Mouse (Mus musculus) liver, adult 2 months (tissue): ENCODE data around the gene Krtap9-3. TPM values are rescaled to one million over a fixed set of nuclear protein-coding genes. Genes with fewer than 3 reads are reported as not detected.

Experiments
- DNase-seq: peaks from one replicate; pipeline ENCODE4 v3.0.0-alpha.2; 2011; ENCODE audit warnings: low read depth, low spot score; ENCODE audit errors: extremely low read depth
- H3K27ac ChIP-seq: fragments of 200-500 bp; replicated peaks from 2 replicates; pipeline ENCODE4 v1.5.1; 2012; ENCODE audit warnings: low read depth, mild to moderate bottlenecking, control low read depth, inconsistent platforms, low read length; ENCODE audit not compliant: insufficient read depth
- H3K27me3 ChIP-seq: fragments of 200-500 bp; 2 replicates; pipeline ENCODE4 v1.6.1; 2012; ENCODE audit warnings: mild to moderate bottlenecking, moderate library complexity, low read length, inconsistent platforms; ENCODE audit not compliant: control insufficient read depth, insufficient read depth
- H3K36me3 ChIP-seq: fragments of 200-500 bp; 2 replicates; pipeline ENCODE4 v1.6.1; 2012; ENCODE audit warnings: low read length, inconsistent platforms; ENCODE audit not compliant: control insufficient read depth, insufficient read depth
- H3K4me1 ChIP-seq: fragments of 200-500 bp; 2 replicates; pipeline ENCODE4 v1.6.1; 2011; ENCODE audit warnings: low read length; ENCODE audit not compliant: control insufficient read depth, insufficient read depth
- H3K4me3 ChIP-seq: fragments of 200-500 bp; 2 replicates; pipeline ENCODE4 v1.5.1; 2011; ENCODE audit warnings: low read depth, mild to moderate bottlenecking, control low read depth, low read length, moderate library complexity; ENCODE audit not compliant: insufficient read depth
- H3K79me2 ChIP-seq: fragments of 200-500 bp; 2 replicates; pipeline ENCODE4 v1.6.1; 2012; ENCODE audit warnings: inconsistent platforms, mild to moderate bottlenecking, low read length, moderate library complexity; ENCODE audit not compliant: control insufficient read depth, insufficient read depth
- H3K9ac ChIP-seq: fragments of 200-500 bp; 2 replicates; pipeline ENCODE4 v1.6.1; 2012; ENCODE audit warnings: low read depth, mild to moderate bottlenecking, control low read depth, inconsistent platforms, low read length
- CTCF ChIP-seq: fragments of 200-500 bp; IDR thresholded peaks from 2 replicates; pipeline ENCODE4 v1.5.1; 2011; ENCODE audit warnings: low read depth, low read length, control low read depth
- POLR2A ChIP-seq: fragments of 200-500 bp; IDR thresholded peaks from 2 replicates; pipeline ENCODE4 v1.6.1; 2011; ENCODE audit warnings: low read length, control low read depth; ENCODE audit not compliant: insufficient read depth; ENCODE audit errors: extremely low read depth
- WGBS: fragments of 180-500 bp; shearing (Covaris S2); methylation state at CpG from one replicate; pipeline ENCODE4 v1.1.7; 2018; 5-methylcytosine and 5-hydroxymethylcytosine counted together
- polyA plus RNA-seq: library from polyadenylated mRNA; depleted of rRNA; stranded (reverse); fragments of >200 nt; gene quantifications from 2 replicates; pipeline ENCODE4 v1.2.3, GENCODE M21; 2012; rRNA removed
- total RNA-seq: library from RNA; depleted of rRNA; stranded (reverse); fragments of >200 nt; gene quantifications from 2 replicates; pipeline ENCODE4 v1.2.3, GENCODE M21; 2014; rRNA removed

Krtap9-3 gene
- total and polyA plus RNA-seq, 2 experiments = not detected

DNA sequence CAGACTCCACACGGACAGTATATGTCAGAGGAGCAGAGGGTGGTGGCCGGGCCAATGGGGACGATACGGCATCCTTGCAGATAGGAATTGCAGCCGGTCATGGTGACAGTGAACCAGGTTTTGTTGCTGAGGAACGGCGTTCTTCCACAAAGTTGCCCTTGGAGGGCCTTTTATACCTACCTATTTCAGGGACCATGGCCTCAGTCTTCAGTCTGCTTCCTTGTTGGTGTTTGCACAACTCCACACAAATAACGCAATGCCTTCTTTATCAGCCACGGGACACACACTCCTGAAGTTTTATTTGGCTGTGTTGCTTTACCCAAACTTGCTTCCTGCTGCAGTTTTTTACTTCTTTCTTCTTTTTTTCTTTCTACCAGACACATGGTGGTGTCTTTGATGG lies 38.5 kb downstream of the Krtap9-3 start, which contains the start of gene Gm11939:
TSS of gene Gm11939 (minus strand) at position 101 of the 400 bp plus-strand sequence.
- peaks cover 2% of the 10 kb centered on the region; the same call in 1 of the 2 replicates for H3K27me3 ChIP-seq
- no peaks in the 10 kb centered on the region for H3K4me1 ChIP-seq
- no peaks in the 10 kb centered on the region for H3K36me3 ChIP-seq
- TF ChIP-seq POLR2A (no peak), CTCF (no peak)
- 83% methylated on average over 9 of the region's 9 CpGs for WGBS
- no peak for DNase-seq
- H3K27ac ChIP-seq = no peak within 1 kb of the TSS
- no peak within 1 kb of the TSS for H3K9ac ChIP-seq
- no peak within 1 kb of the TSS for H3K4me3 ChIP-seq
- no peaks in the 10 kb centered on the region for H3K79me2 ChIP-seq

DNA sequence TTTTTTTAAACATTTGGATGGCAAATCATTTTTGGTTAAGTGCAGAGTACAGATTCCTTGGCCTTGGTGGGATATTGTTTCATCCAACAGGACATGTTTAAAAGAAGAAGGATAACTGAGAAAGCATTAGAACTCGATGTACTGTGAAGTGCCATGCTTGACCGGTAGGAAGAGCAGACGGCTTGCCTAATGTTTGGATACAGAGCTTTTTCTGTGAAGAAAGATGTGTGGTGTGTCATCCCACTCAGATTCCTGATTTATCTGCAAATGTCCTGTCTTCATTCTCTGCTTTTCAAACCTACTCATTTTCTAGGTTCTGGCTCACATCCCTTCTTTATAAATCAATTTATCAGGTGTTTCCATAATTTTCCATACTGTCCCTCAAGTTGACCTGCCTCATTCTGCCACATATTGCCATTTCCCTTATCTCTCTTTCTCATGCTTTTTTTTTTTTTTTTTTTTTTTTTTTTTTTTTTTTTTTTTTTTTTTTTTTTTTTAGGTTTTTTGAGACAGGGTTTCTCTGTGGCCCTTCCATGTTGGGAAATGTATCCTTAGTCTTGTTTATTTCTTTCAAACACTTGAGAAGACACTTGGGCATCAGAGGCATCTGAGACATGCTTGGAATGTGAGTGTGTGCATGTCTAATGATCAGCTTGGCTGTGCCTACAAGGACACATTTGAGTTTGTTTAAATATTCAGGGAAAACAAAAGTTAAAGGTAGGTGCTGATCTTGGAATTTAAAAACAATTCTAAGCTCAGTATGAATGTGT lies 39.7 kb downstream of the Krtap9-3 start:
- WGBS = 77% methylated on average over 3 of the region's 3 CpGs
- no peak for DNase-seq
- H3K4me3 ChIP-seq = no peak overlapping the region
- H3K36me3 ChIP-seq = no peaks in the 10 kb centered on the region
- no peak overlapping the region for H3K27ac ChIP-seq
- H3K79me2 ChIP-seq = no peaks in the 10 kb centered on the region
- no peak for TF ChIP-seq CTCF
- no peak for TF ChIP-seq POLR2A
- peaks cover 2% of the 10 kb centered on the region; the same call in 1 of the 2 replicates for H3K27me3 ChIP-seq
- H3K4me1 ChIP-seq = no peaks in the 10 kb centered on the region
- H3K9ac ChIP-seq = no peak overlapping the region

DNA sequence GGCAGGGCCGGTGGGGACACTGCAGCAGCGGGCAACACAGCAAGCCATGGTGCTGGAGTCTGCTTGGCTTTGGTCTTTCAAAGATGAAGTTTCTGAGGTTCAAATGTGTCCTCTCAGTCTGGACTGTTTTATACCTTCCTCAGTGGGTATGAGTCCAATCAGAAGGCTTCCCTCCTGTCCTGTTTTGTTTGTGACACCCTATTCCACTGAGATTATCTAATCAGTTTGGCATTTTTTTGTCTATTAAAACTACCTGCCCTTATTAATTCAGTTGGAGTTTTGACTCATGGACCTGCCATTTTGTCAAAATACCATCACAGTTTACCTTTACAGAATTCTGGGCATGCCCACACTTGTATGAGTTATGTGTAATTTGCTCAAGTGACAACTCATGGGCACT lies 41.2 kb downstream of the Krtap9-3 start, which contains the start of gene Krtap3-2:
TSS of gene Krtap3-2 (minus strand) at position 101 of the 400 bp plus-strand sequence.
- no peak for DNase-seq
- WGBS = 84% methylated on average over 2 of the region's 2 CpGs
- Histone ChIP-seq H3K27ac (no peak within 1 kb of the TSS), H3K79me2 (no peaks in the 10 kb centered on the region), H3K4me3 (no peak within 1 kb of the TSS), H3K27me3 (peaks cover 2% of the 10 kb centered on the region; the same call in 1 of the 2 replicates), H3K4me1 (no peaks in the 10 kb centered on the region), H3K36me3 (no peaks in the 10 kb centered on the region), H3K9ac (no peak within 1 kb of the TSS)
- TF ChIP-seq CTCF = no peak
- no peak for TF ChIP-seq POLR2A

DNA sequence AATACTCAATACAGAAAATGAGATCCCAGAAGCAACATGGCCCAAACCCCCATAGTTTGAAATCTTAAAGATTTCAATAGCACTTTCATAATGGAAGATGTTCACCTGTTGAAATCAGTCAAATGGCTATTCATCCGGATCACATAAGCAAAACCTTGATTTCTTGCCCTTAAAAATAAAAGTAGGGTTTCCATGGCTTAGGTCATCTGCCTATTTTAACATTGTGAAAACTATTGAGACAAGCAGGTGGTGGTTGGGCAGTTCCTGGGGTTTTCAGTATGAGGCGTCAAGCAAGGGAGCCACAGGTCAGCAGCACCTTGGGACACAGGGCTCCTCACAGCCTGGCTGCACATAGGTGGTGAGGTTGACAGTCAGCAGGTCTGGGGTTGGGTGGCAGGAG lies 41.7 kb downstream of the Krtap9-3 start:
- no peak for DNase-seq
- Histone ChIP-seq H3K27ac (no peak overlapping the region), H3K9ac (no peak overlapping the region), H3K79me2 (no peaks in the 10 kb centered on the region), H3K36me3 (no peaks in the 10 kb centered on the region), H3K4me3 (no peak overlapping the region), H3K4me1 (no peaks in the 10 kb centered on the region), H3K27me3 (no peaks in the 10 kb centered on the region)
- TF ChIP-seq CTCF (no peak), POLR2A (no peak)
- 89% methylated on average over 2 of the region's 2 CpGs for WGBS

DNA sequence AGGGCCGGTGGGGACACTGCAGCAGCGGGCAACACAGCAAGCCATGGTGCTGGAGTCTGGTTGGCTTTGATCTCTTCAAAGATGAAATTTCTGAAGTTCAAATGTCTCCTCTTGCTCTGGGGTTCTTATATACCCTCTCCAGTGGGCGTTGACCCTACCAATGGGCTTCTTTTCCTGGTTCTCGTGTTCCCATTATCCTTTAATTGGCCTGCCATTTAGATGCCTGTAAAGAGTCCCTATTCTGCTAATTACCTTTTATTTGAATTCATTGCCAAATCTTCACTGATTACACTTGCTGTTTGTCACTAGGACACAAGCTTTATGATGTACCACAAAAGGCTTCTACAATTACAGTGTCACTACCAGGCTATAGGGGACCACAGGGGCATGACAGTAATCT lies 47.1 kb downstream of the Krtap9-3 start, which contains the start of gene Krtap3-3:
TSS of gene Krtap3-3 (minus strand) at position 101 of the 400 bp plus-strand sequence.
- no peak for DNase-seq
- Histone ChIP-seq H3K9ac (no peak within 1 kb of the TSS), H3K36me3 (no peaks in the 10 kb centered on the region), H3K79me2 (no peaks in the 10 kb centered on the region), H3K27ac (no peak within 1 kb of the TSS), H3K4me3 (no peak within 1 kb of the TSS), H3K4me1 (no peaks in the 10 kb centered on the region), H3K27me3 (no peaks in the 10 kb centered on the region)
- 69% methylated on average over 4 of the region's 4 CpGs for WGBS
- TF ChIP-seq POLR2A = no peak
- TF ChIP-seq CTCF = no peak

DNA sequence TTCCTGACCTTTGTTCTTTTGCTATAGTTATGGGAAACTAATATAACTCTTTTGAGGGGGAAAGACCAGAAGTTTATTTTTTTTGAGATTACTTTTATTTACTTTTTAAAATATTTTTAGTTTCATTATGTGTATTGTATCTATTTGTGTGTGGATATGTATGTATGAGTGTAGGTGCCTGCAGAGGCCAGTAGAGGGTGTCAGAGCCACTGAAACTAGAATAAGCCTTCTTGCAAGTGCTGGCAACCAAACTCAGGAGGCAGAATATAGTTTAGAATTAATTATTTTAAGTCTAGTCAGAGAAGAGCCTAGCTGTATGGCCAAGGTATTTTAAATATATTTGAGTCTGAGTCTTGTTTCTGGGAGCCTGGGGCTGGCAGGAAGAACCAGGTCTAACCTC lies 50.0 kb downstream of the Krtap9-3 start:
- H3K79me2 ChIP-seq = no peaks in the 10 kb centered on the region
- no peak for TF ChIP-seq CTCF
- no peaks in the 10 kb centered on the region for H3K36me3 ChIP-seq
- no peak overlapping the region for H3K9ac ChIP-seq
- no peaks in the 10 kb centered on the region for H3K4me1 ChIP-seq
- H3K27ac ChIP-seq = no peak overlapping the region
- no peak for DNase-seq
- H3K4me3 ChIP-seq = no peak overlapping the region
- 0 out of 2 replicates have a peak, but pooled peaks cover under 1% of the 10 kb centered on the region for H3K27me3 ChIP-seq

Other genes with a start within 250 kb of the Krtap9-3 start
Only the 30 nearest of the 36 such genes appear.
- not detected in 2 replicates for gene Krt12, start 175.8 kb downstream of the Krtap9-3 start, total RNA-seq
- not detected in 2 replicates for gene Krt12, start 175.8 kb downstream of the Krtap9-3 start, polyA plus RNA-seq
- 0.09 TPM in 1 of 2 replicates, not detected in the other for gene Krt20, start 160.0 kb downstream of the Krtap9-3 start, total RNA-seq
- 0.04 and 0.15 TPM in 2 replicates for gene Krt20, start 160.0 kb downstream of the Krtap9-3 start, polyA plus RNA-seq
- gene Krt23, start 105.0 kb downstream of the Krtap9-3 start, total RNA-seq = 4.0 and 6.4 TPM in 2 replicates
- gene Krt23, start 105.0 kb downstream of the Krtap9-3 start, polyA plus RNA-seq = 1.4 and 1.7 TPM in 2 replicates
- gene Krt39, start 76.8 kb downstream of the Krtap9-3 start, total RNA-seq = not detected in 2 replicates
- not detected in 2 replicates for gene Krt39, start 76.8 kb downstream of the Krtap9-3 start, polyA plus RNA-seq
- not detected in 2 replicates for gene Krt40, start 54.9 kb downstream of the Krtap9-3 start, total RNA-seq
- not detected in 2 replicates for gene Krt40, start 54.9 kb downstream of the Krtap9-3 start, polyA plus RNA-seq
- not detected in 2 replicates for gene Krtap3-3, start 47.2 kb downstream of the Krtap9-3 start, total RNA-seq
- gene Krtap3-3, start 47.2 kb downstream of the Krtap9-3 start, polyA plus RNA-seq = not detected in 2 replicates
- not detected in 2 replicates for gene Krtap3-2, start 41.3 kb downstream of the Krtap9-3 start, total RNA-seq
- not detected in 2 replicates for gene Krtap3-2, start 41.3 kb downstream of the Krtap9-3 start, polyA plus RNA-seq
- gene Gm11939, start 38.6 kb downstream of the Krtap9-3 start, total RNA-seq = not detected in 2 replicates
- not detected in 2 replicates for gene Gm11939, start 38.6 kb downstream of the Krtap9-3 start, polyA plus RNA-seq
- not detected in 2 replicates for gene Krtap3-1, start 31.5 kb downstream of the Krtap9-3 start, total RNA-seq
- gene Krtap3-1, start 31.5 kb downstream of the Krtap9-3 start, polyA plus RNA-seq = not detected in 2 replicates
- not detected in 2 replicates for gene Krtap1-5, start 17.1 kb downstream of the Krtap9-3 start, total RNA-seq
- not detected in 2 replicates for gene Krtap1-5, start 17.1 kb downstream of the Krtap9-3 start, polyA plus RNA-seq
- not detected in 2 replicates for gene Krtap1-4, start 14.5 kb downstream of the Krtap9-3 start, total RNA-seq
- gene Krtap1-4, start 14.5 kb downstream of the Krtap9-3 start, polyA plus RNA-seq = not detected in 2 replicates
- gene Krtap1-3, start 6.8 kb downstream of the Krtap9-3 start, total RNA-seq = not detected in 2 replicates
- gene Krtap1-3, start 6.8 kb downstream of the Krtap9-3 start, polyA plus RNA-seq = not detected in 2 replicates
- gene Gm11938, start 5.2 kb upstream of the Krtap9-3 start, total RNA-seq = not detected in 2 replicates
- gene Gm11938, start 5.2 kb upstream of the Krtap9-3 start, polyA plus RNA-seq = not detected in 2 replicates
- not detected in 2 replicates for gene Gm11937, start 12.1 kb upstream of the Krtap9-3 start, total RNA-seq
- not detected in 2 replicates for gene Gm11937, start 12.1 kb upstream of the Krtap9-3 start, polyA plus RNA-seq
- not detected in 2 replicates for gene Krtap2-4, start 16.7 kb upstream of the Krtap9-3 start, total RNA-seq
- not detected in 2 replicates for gene Krtap2-4, start 16.7 kb upstream of the Krtap9-3 start, polyA plus RNA-seq
- gene Gm11562, start 22.3 kb upstream of the Krtap9-3 start, total RNA-seq = not detected in 2 replicates
- not detected in 2 replicates for gene Gm11562, start 22.3 kb upstream of the Krtap9-3 start, polyA plus RNA-seq
- not detected in 2 replicates for gene Krtap4-1, start 30.1 kb upstream of the Krtap9-3 start, total RNA-seq
- gene Krtap4-1, start 30.1 kb upstream of the Krtap9-3 start, polyA plus RNA-seq = not detected in 2 replicates
- not detected in 2 replicates for gene Krtap4-2, start 37.0 kb upstream of the Krtap9-3 start, total RNA-seq
- not detected in 2 replicates for gene Krtap4-2, start 37.0 kb upstream of the Krtap9-3 start, polyA plus RNA-seq
- gene Krtap4-7, start 46.0 kb upstream of the Krtap9-3 start, total RNA-seq = not detected in 2 replicates
- not detected in 2 replicates for gene Krtap4-7, start 46.0 kb upstream of the Krtap9-3 start, polyA plus RNA-seq
- gene Gm11555, start 52.1 kb upstream of the Krtap9-3 start, total RNA-seq = not detected in 2 replicates
- gene Gm11555, start 52.1 kb upstream of the Krtap9-3 start, polyA plus RNA-seq = not detected in 2 replicates
- not detected in 2 replicates for gene Gm11563, start 60.9 kb upstream of the Krtap9-3 start, total RNA-seq
- not detected in 2 replicates for gene Gm11563, start 60.9 kb upstream of the Krtap9-3 start, polyA plus RNA-seq
- not detected in 2 replicates for gene Krtap4-6, start 67.9 kb upstream of the Krtap9-3 start, total RNA-seq
- not detected in 2 replicates for gene Krtap4-6, start 67.9 kb upstream of the Krtap9-3 start, polyA plus RNA-seq
- not detected in 2 replicates for gene Gm14190, start 92.6 kb upstream of the Krtap9-3 start, total RNA-seq
- not detected in 2 replicates for gene Gm14190, start 92.6 kb upstream of the Krtap9-3 start, polyA plus RNA-seq
- gene Gm14180, start 136.2 kb upstream of the Krtap9-3 start, total RNA-seq = not detected in 2 replicates
- not detected in 2 replicates for gene Gm14180, start 136.2 kb upstream of the Krtap9-3 start, polyA plus RNA-seq
- gene Gm11595, start 174.8 kb upstream of the Krtap9-3 start, total RNA-seq = not detected in 2 replicates
- not detected in 2 replicates for gene Gm11595, start 174.8 kb upstream of the Krtap9-3 start, polyA plus RNA-seq
- not detected in 2 replicates for gene Krtap4-8, start 182.6 kb upstream of the Krtap9-3 start, total RNA-seq
- not detected in 2 replicates for gene Krtap4-8, start 182.6 kb upstream of the Krtap9-3 start, polyA plus RNA-seq
- not detected in 2 replicates for gene Krtap4-9, start 187.1 kb upstream of the Krtap9-3 start, total RNA-seq
- not detected in 2 replicates for gene Krtap4-9, start 187.1 kb upstream of the Krtap9-3 start, polyA plus RNA-seq
- gene Gm11596, start 195.4 kb upstream of the Krtap9-3 start, total RNA-seq = not detected in 2 replicates
- gene Gm11596, start 195.4 kb upstream of the Krtap9-3 start, polyA plus RNA-seq = not detected in 2 replicates
- gene Gm11569, start 200.8 kb upstream of the Krtap9-3 start, total RNA-seq = not detected in 2 replicates
- gene Gm11569, start 200.8 kb upstream of the Krtap9-3 start, polyA plus RNA-seq = not detected in 2 replicates
- not detected in 2 replicates for gene Gm11554, start 206.3 kb upstream of the Krtap9-3 start, total RNA-seq
- not detected in 2 replicates for gene Gm11554, start 206.3 kb upstream of the Krtap9-3 start, polyA plus RNA-seq